Mouse (Mus musculus) cerebellum, adult 2 months (tissue): ENCODE measurements around the gene Ccdc88c.

ENCODE experiments used
- CTCF ChIP-seq: fragments of 200-500 bp; IDR thresholded peaks from 2 replicates; pipeline ENCODE4 v1.5.1; 2011; ENCODE audit warnings: low read depth, mild to moderate bottlenecking, control low read depth, low read length, moderate library complexity, borderline replicate concordance; ENCODE audit not compliant: insufficient read depth
- POLR2A ChIP-seq: fragments of 200-500 bp; IDR thresholded peaks from 2 replicates; pipeline ENCODE4 v1.6.1; 2011; ENCODE audit warnings: low read length, control low read depth, borderline replicate concordance; ENCODE audit not compliant: insufficient read depth

- TF ChIP-seq POLR2A, result no peak
- no peak for TF ChIP-seq CTCF
Observed at GRCm38 (mm10) chr12:101015926-101016325, 12.9 kb downstream of the Ccdc88c start.
